In genomic region chr13:56221995-56222848, GRCm38 (mm10) we compare ENCODE assay signal across 9 mouse cellular contexts. TPM values are rescaled to one million over a fixed set of nuclear protein-coding genes. Genes with fewer than 3 reads are reported as not detected.
DNase-seq lines count a peak whose midpoint lies in the region; ATAC-seq lines count a peak whose summit lies in the region.
"Had no signal": no experiment of that assay in that cellular context is flagged by ENCODE, and none has a peak within 500 bp of the region (broad histone marks: within the 10 kb centered on the region; RNA-seq: fewer than 3 reads in every experiment).

No protein-coding gene starts in this region.

- no peak for DNase-seq in lung, postnatal 14 days
- peak; percentile 56 for DNase-seq in mesoderm, embryonic 11.5 days (ENCODE audit: low read depth, low spot score)
- no peak for DNase-seq in natural killer cell, adult 2 months (ENCODE audit: low spot score in 2 of 2)

- H3K36me3 ChIP-seq in lung, embryonic 15.5 days = no peaks in the 10 kb centered on the region
- H3K36me3 ChIP-seq in forebrain, embryonic 13.5 days (ENCODE audit: poor library complexity, severe bottlenecking) = no peaks in the 10 kb centered on the region
- no peaks in the 10 kb centered on the region for H3K36me3 ChIP-seq in intestine, embryonic 15.5 days
- H3K36me3 ChIP-seq in stomach, embryonic 15.5 days = no peaks in the 10 kb centered on the region

- WGBS in lung, embryonic 15.5 days = 5% methylated on average over 50 of the region's 50 CpGs
- WGBS in forebrain, embryonic 13.5 days = 2% methylated on average over 50 of the region's 50 CpGs
- WGBS in intestine, embryonic 15.5 days = 4% methylated on average over 50 of the region's 50 CpGs
- WGBS in stomach, embryonic 15.5 days = 6% methylated on average over 50 of the region's 50 CpGs

- H3K4me1 ChIP-seq in lung, embryonic 15.5 days = peaks cover 22% of the 10 kb centered on the region
- H3K4me1 ChIP-seq in forebrain, embryonic 13.5 days = peaks cover 43% of the 10 kb centered on the region
- peaks cover 17% of the 10 kb centered on the region for H3K4me1 ChIP-seq in intestine, embryonic 15.5 days (replicated peaks)
- H3K4me1 ChIP-seq in stomach, embryonic 15.5 days = peaks cover 16% of the 10 kb centered on the region

- ATAC-seq in lung, embryonic 15.5 days (ENCODE audit: borderline replicate concordance, extremely low read depth, low FRiP score, low TSS enrichment) = peak; percentile 44; the same call in 1 of the 2 replicates
- ATAC-seq in forebrain, embryonic 13.5 days = peak; percentile 74
- peak; percentile 45; the same call in 1 of the 2 replicates for ATAC-seq in intestine, embryonic 15.5 days
- ATAC-seq in stomach, embryonic 15.5 days (ENCODE audit: insufficient read depth, low FRiP score, low read depth) = peak; percentile 41; the same call in 1 of the 2 replicates
- no peak for ATAC-seq in megakaryocyte, adult 5-6 weeks (ENCODE audit: poor library complexity, severe bottlenecking)

- peaks cover 57% of the 10 kb centered on the region for H3K27me3 ChIP-seq in lung, embryonic 15.5 days
- peaks cover 59% of the 10 kb centered on the region for H3K27me3 ChIP-seq in forebrain, embryonic 13.5 days
- peaks cover 71% of the 10 kb centered on the region for H3K27me3 ChIP-seq in intestine, embryonic 15.5 days (replicated peaks)
- peaks cover 39% of the 10 kb centered on the region for H3K27me3 ChIP-seq in stomach, embryonic 15.5 days (replicated peaks)

- peak overlapping the region; percentile 93 for H3K4me2 ChIP-seq in lung, embryonic 15.5 days
- H3K4me2 ChIP-seq in forebrain, embryonic 13.5 days = peak overlapping the region; percentile 77
- peak overlapping the region; percentile 77 for H3K4me2 ChIP-seq in intestine, embryonic 15.5 days (replicated peaks)
- peak overlapping the region; percentile 89 for H3K4me2 ChIP-seq in stomach, embryonic 15.5 days

- H3K9me3 ChIP-seq in lung, embryonic 15.5 days = no peaks in the 10 kb centered on the region
- no peaks in the 10 kb centered on the region for H3K9me3 ChIP-seq in forebrain, embryonic 13.5 days (replicated peaks)
- no peaks in the 10 kb centered on the region for H3K9me3 ChIP-seq in intestine, embryonic 15.5 days
- H3K9me3 ChIP-seq in stomach, embryonic 15.5 days = no peaks in the 10 kb centered on the region

- H3K4me3 ChIP-seq in lung, embryonic 15.5 days = peak overlapping the region; percentile 38
- H3K4me3 ChIP-seq in forebrain, embryonic 13.5 days = peak overlapping the region; percentile 40
- peak overlapping the region; percentile 36 for H3K4me3 ChIP-seq in intestine, embryonic 15.5 days (replicated peaks)
- H3K4me3 ChIP-seq in stomach, embryonic 15.5 days (replicated peaks) = peak overlapping the region; percentile 40

- no peak overlapping the region for H3K9ac ChIP-seq in lung, embryonic 15.5 days
- H3K9ac ChIP-seq in forebrain, embryonic 13.5 days = peak overlapping the region; percentile 65
- no peak overlapping the region for H3K9ac ChIP-seq in intestine, embryonic 15.5 days
- H3K9ac ChIP-seq in stomach, embryonic 15.5 days = no peak overlapping the region

- H3K27ac ChIP-seq in lung, embryonic 15.5 days = no peak overlapping the region
- peak overlapping the region; percentile 95 for H3K27ac ChIP-seq in forebrain, embryonic 13.5 days
- no peak overlapping the region for H3K27ac ChIP-seq in intestine, embryonic 15.5 days
- H3K27ac ChIP-seq in stomach, embryonic 15.5 days = peak overlapping the region; percentile 23; the same call in 1 of the 2 replicates

RNA-seq across cellular contexts. Expression of gene Neurog1, which starts 29.7 kb away (rescaled TPM):
- not detected in 2 replicates for polyA plus RNA-seq in lung, embryonic 15.5 days (2015; fragmentation: Nextera tagmentation; extraction: Ambion mirVana)
- 13.0 and 13.1 TPM in 2 replicates for polyA plus RNA-seq in forebrain, embryonic 13.5 days (2015; fragmentation: Nextera tagmentation; extraction: Ambion mirVana)
- not detected in 2 replicates for polyA plus RNA-seq in intestine, embryonic 15.5 days (2015; fragmentation: Nextera tagmentation; extraction: Ambion mirVana)
- not detected in 2 replicates for polyA plus RNA-seq in stomach, embryonic 15.5 days (2015; fragmentation: Nextera tagmentation; extraction: Ambion mirVana)
- not detected in 2 replicates for total RNA-seq in megakaryocyte, adult 5-6 weeks (2015)
- total RNA-seq in megakaryocyte, adult 5-6 weeks (2017) = not detected in 2 replicates
- polyA plus RNA-seq: large intestine, adult 2 months had no signal

RNA-seq across cellular contexts. Expression of gene Tifab, which starts 43.5 kb away (rescaled TPM):
- 3.1 and 3.9 TPM in 2 replicates for polyA plus RNA-seq in lung, embryonic 15.5 days (2015; fragmentation: Nextera tagmentation; extraction: Ambion mirVana)
- polyA plus RNA-seq in forebrain, embryonic 13.5 days (2015; fragmentation: Nextera tagmentation; extraction: Ambion mirVana) = 0.52 and 0.53 TPM in 2 replicates
- 4.1 and 4.5 TPM in 2 replicates for polyA plus RNA-seq in intestine, embryonic 15.5 days (2015; fragmentation: Nextera tagmentation; extraction: Ambion mirVana)
- 4.0 and 5.0 TPM in 2 replicates for polyA plus RNA-seq in stomach, embryonic 15.5 days (2015; fragmentation: Nextera tagmentation; extraction: Ambion mirVana)
- total RNA-seq in megakaryocyte, adult 5-6 weeks (2015) = 161 and 168 TPM in 2 replicates
- 230 and 238 TPM in 2 replicates for total RNA-seq in megakaryocyte, adult 5-6 weeks (2017)

Comparison
In these comparisons a context has a peak if more than half of its experiments do, and no peak if none do; other contexts are left out.
1. H3K27ac ChIP-seq: peak in forebrain, embryonic 13.5 days (single experiment) and stomach, embryonic 15.5 days (single experiment); none in lung, embryonic 15.5 days (single experiment) and intestine, embryonic 15.5 days (single experiment).
2. RNA of gene Neurog1, which starts 29.7 kb away (polyA plus RNA-seq): 13.0 to 13.1 TPM in forebrain, embryonic 13.5 days; not detected in stomach, embryonic 15.5 days, not detected in lung, embryonic 15.5 days and not detected in intestine, embryonic 15.5 days; every median in the first group is over 10 times any median in the second.
3. Peak in every context shown above with its lines, with median percentiles within 50 percentile points of each other: H3K4me2 ChIP-seq and H3K4me3 ChIP-seq.